Mouse (Mus musculus): ENCODE results near the gene Nanog.

DNA sequence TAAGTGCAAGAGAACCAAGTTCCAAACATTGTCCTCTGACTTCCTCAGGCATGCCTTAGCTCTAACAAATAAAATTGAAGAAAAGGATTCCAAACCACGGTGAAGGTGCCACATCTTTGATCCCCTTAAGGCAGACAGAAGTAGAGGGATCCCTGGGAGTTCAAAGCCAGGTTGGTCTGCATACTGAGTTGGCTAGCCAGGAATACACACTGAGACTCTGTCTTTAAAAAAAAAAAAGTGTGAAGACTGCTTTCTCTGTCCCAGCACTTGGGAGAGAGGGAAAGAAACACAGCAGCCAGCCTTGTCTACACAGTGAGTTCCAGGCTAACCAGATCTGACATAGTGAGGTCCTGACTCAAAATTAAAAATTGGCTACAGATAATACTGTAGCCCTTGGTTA, 3.6 kb upstream of the Nanog start:
- no peak for TF ChIP-seq POLR2A (IDR thresholded peaks at IDR 0.05; ENCODE audit: insufficient read length, low read depth)
- TF ChIP-seq CEBPB (IDR thresholded peaks at IDR 0.05; ENCODE audit: insufficient read depth, poor library complexity, severe bottlenecking) = no peak
- TF ChIP-seq POLR2AphosphoS2 (IDR thresholded peaks at IDR 0.05; ENCODE audit: insufficient read length, low read depth) = no peak
- TF ChIP-seq TCF12 (IDR thresholded peaks at IDR 0.05; ENCODE audit: insufficient read depth, poor library complexity, severe bottlenecking) = no peak
- no peak for TF ChIP-seq USF1 (IDR thresholded peaks at IDR 0.05; ENCODE audit: low read depth)
- TF ChIP-seq MAX (IDR thresholded peaks at IDR 0.05; ENCODE audit: low read depth) = no peak
- TF ChIP-seq MYOD1 (IDR thresholded peaks at IDR 0.05; ENCODE audit: control insufficient read depth in 1 of 3, insufficient read length in 2 of 3, low read depth in 2 of 3) = no peak
- no peak for TF ChIP-seq E2F4 (IDR thresholded peaks at IDR 0.05; ENCODE audit: insufficient read depth)
- TF ChIP-seq REST (IDR thresholded peaks at IDR 0.05; ENCODE audit: insufficient read depth, insufficient read length) = no peak
- TF ChIP-seq MYOG (IDR thresholded peaks at IDR 0.05; ENCODE audit: control insufficient read depth in 1 of 3, insufficient read depth in 1 of 3, insufficient read length in 2 of 3, low read depth in 2 of 3) = no peak

Measured in myocyte (in vitro differentiated cells).